Mouse (Mus musculus) neural tube, embryonic 15.5 days (tissue): Measurements from ENCODE around the gene Gm9780. TPM values are rescaled to one million over a fixed set of nuclear protein-coding genes. Genes with fewer than 3 reads are reported as not detected.
A peak's percentile ranks its signal among the peaks of the same experiment; 100 is the strongest.
"Not testable (repeated sequence)": the region's sequence is repeated elsewhere in the genome, so short reads cannot be mapped to it uniquely, and the experiment has no call there.

Experiments
- ATAC-seq: fragments of 200-750 bp; cut with Nextera tagmentation; 2 replicates; pipeline ENCODE4 v1.8.0; 2017; ENCODE audit warnings: mild to moderate bottlenecking, moderate TSS enrichment, moderate library complexity; ENCODE audit not compliant: low FRiP score
- H3K27ac ChIP-seq: fragments of 300-500 bp; sonication (generic); replicated peaks from 2 replicates; pipeline ENCODE4 v1.5.1; 2015; ENCODE audit warnings: mild to moderate bottlenecking, inconsistent platforms
- H3K27me3 ChIP-seq: fragments of 300-500 bp; sonication (generic); replicated peaks from 2 replicates; pipeline ENCODE4 v1.6.1; 2015; ENCODE audit warnings: inconsistent platforms
- H3K36me3 ChIP-seq: fragments of 300-500 bp; sonication (generic); 2 replicates; pipeline ENCODE4 v1.6.1; 2015; ENCODE audit warnings: inconsistent platforms
- H3K4me1 ChIP-seq: fragments of 300-500 bp; sonication (generic); 2 replicates; pipeline ENCODE4 v1.6.1; 2015; ENCODE audit warnings: inconsistent platforms
- H3K4me2 ChIP-seq: fragments of 300-500 bp; sonication (generic); 2 replicates; pipeline ENCODE4 v1.6.1; 2015; ENCODE audit warnings: inconsistent platforms, mild to moderate bottlenecking, moderate library complexity
- H3K4me3 ChIP-seq: fragments of 300-500 bp; sonication (generic); replicated peaks from 2 replicates; pipeline ENCODE4 v1.5.1; 2015; ENCODE audit warnings: mild to moderate bottlenecking, inconsistent platforms
- H3K9ac ChIP-seq: fragments of 300-500 bp; sonication (generic); replicated peaks from 2 replicates; pipeline ENCODE4 v1.6.1; 2015; ENCODE audit warnings: mild to moderate bottlenecking, inconsistent platforms
- H3K9me3 ChIP-seq: fragments of 300-500 bp; sonication (generic); replicated peaks from 2 replicates; pipeline ENCODE4 v1.6.1; 2016; ENCODE audit warnings: inconsistent platforms
- WGBS: fragments of 180-500 bp; shearing (Covaris S2); methylation state at CpG from one replicate; pipeline ENCODE4 v1.1.7; 2015; ENCODE audit warnings: mixed read lengths; 5-methylcytosine and 5-hydroxymethylcytosine counted together
- polyA plus RNA-seq: library from polyadenylated mRNA; unstranded; fragments of >200 nt; fragmentation: Nextera tagmentation; extraction: Ambion mirVana; gene quantifications from 2 replicates; pipeline ENCODE4 v1.2.1, GENCODE M21; 2015

The Gm9780 gene
- polyA plus RNA-seq, 1 experiment from 2014 or later, result 6.7 TPM

DNA sequence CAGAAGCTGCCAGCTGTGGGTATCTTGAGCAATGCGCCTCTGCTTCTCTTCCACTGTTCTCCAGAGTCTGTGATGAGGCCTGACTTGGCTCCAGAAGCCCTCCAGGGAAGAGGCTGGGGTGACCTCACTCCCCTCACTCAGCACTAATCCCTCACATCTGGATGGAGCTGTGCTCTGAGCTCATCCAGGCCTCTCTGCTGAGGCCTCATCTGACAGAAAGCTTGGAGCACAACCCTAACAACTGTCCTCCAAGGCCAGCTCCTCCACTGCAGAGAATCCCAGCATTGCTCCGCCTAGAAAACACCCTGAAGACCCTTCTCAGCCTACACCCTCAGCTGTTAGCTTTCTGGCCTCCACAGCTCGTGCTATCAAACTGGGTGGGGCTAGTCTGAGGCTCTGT, 8.1 kb downstream of the Gm9780 start:
- H3K4me3 ChIP-seq, H3K36me3 ChIP-seq, H3K4me2 ChIP-seq, H3K9me3 ChIP-seq, H3K27me3 ChIP-seq, H3K27ac ChIP-seq, H3K4me1 ChIP-seq, ATAC-seq, H3K9ac ChIP-seq: not testable (repeated sequence)
- no CpG with 5 or more reads among the region's 3 CpGs for whole genome bisulfite sequencing

GRCm38 (mm10) chr14:26025653-26026052, 16.9 kb downstream of the Gm9780 start:
- H3K27ac ChIP-seq, ATAC-seq, H3K27me3 ChIP-seq, H3K4me2 ChIP-seq, H3K9ac ChIP-seq, H3K4me1 ChIP-seq, H3K4me3 ChIP-seq, H3K9me3 ChIP-seq, H3K36me3 ChIP-seq: not testable (repeated sequence)
- WGBS, result no CpG with 5 or more reads among the region's 12 CpGs

GRCm38 (mm10) chr14:26022831-26023230, 19.7 kb downstream of the Gm9780 start:
- ATAC-seq, H3K4me3 ChIP-seq, H3K4me2 ChIP-seq, H3K27me3 ChIP-seq, H3K27ac ChIP-seq, H3K4me1 ChIP-seq, H3K9me3 ChIP-seq, H3K9ac ChIP-seq, H3K36me3 ChIP-seq: not testable (repeated sequence)
- WGBS, result no CpG with 5 or more reads among the region's 6 CpGs

GRCm38 (mm10) chr14:26021555-26021954, 21.0 kb downstream of the Gm9780 start:
- H3K36me3 ChIP-seq, H3K4me3 ChIP-seq, H3K4me2 ChIP-seq, H3K27ac ChIP-seq, H3K27me3 ChIP-seq, H3K9me3 ChIP-seq, ATAC-seq, H3K4me1 ChIP-seq, H3K9ac ChIP-seq: not testable (repeated sequence)
- no CpG with 5 or more reads among the region's 9 CpGs for WGBS

- ATAC-seq, H3K9ac ChIP-seq, H3K4me1 ChIP-seq, H3K36me3 ChIP-seq, H3K27ac ChIP-seq, H3K4me2 ChIP-seq, H3K27me3 ChIP-seq, H3K4me3 ChIP-seq, H3K9me3 ChIP-seq: not testable (repeated sequence)
- no CpG with 5 or more reads among the region's 7 CpGs for WGBS
These were observed 26.1 kb downstream of the Gm9780 start for GRCm38 (mm10) chr14:26016414-26016813.

DNA sequence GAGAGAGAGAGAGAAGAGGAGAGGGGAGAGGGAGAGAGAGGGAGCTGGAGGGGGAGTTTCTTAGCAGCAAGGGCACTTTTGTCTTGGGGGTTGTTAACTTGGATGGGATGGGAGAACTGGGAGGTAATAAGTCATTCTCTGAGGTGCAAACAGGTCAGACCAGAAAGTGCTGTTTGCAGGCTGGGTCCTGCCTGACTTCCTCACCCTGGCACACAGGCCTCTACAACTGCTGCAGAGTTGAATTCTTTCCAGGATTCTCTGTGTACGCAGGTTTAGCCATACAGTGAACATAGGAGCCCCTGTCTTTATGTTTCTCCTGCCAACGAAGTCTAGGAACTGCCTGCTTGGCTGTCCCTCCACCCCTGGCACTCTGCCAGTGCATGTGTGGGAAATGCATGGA, 35.0 kb downstream of the Gm9780 start:
- not testable (repeated sequence) for H3K36me3 ChIP-seq, ATAC-seq, H3K9ac ChIP-seq, H3K4me2 ChIP-seq, H3K4me1 ChIP-seq, H3K27me3 ChIP-seq, H3K27ac ChIP-seq, H3K9me3 ChIP-seq, H3K4me3 ChIP-seq
- no CpG with 5 or more reads among the region's 2 CpGs for WGBS

DNA sequence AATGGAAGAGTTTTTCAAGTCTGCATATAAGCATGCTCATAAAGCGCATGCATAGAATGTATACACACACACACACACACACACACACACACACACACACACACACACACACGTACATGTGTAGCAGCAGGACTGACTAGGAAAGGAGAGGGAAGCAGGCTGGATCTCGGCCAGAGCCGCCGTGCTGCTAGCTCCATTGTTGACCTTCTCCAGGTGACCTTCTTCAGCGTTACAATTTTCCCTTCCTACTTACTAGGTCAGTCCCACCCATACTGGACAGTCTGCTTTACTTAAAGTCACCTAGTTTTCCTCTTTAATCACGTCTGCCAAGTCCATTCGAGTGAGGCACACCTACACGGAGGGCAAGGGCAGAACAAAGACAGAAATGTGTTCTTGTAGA, 60.6 kb downstream of the Gm9780 start:
- not testable (repeated sequence) for H3K4me3 ChIP-seq, ATAC-seq, H3K4me1 ChIP-seq, H3K27ac ChIP-seq, H3K4me2 ChIP-seq, H3K27me3 ChIP-seq, H3K36me3 ChIP-seq, H3K9me3 ChIP-seq, H3K9ac ChIP-seq
- WGBS, result 92% methylated on average over 4 of the region's 9 CpGs

GRCm38 (mm10) chr14:25979242-25979941, 63.1 kb downstream of the Gm9780 start:
- H3K27me3 ChIP-seq, H3K36me3 ChIP-seq, H3K9me3 ChIP-seq, H3K9ac ChIP-seq, H3K4me1 ChIP-seq: not testable (repeated sequence)
- H3K4me2 ChIP-seq, result peak overlapping the region; percentile 49
- H3K4me3 ChIP-seq, result peak overlapping the region; percentile 27
- H3K27ac ChIP-seq, result peak overlapping the region; percentile 86
- peak; percentile 77 for ATAC-seq
- under 1% methylated on average over 8 of the region's 13 CpGs for whole genome bisulfite sequencing

GRCm38 (mm10) chr14:25978371-25979241, 63.9 kb downstream of the Gm9780 start, which contains the start of gene Duxbl1:
Gene Duxbl1, plus strand, starts transcription at chr14:25978577.
- peak within 1 kb of the TSS; percentile 86 for H3K27ac ChIP-seq
- H3K4me2 ChIP-seq, result peak within 1 kb of the TSS; percentile 49
- not testable (repeated sequence) for H3K36me3 ChIP-seq, H3K9ac ChIP-seq, H3K4me1 ChIP-seq, H3K27me3 ChIP-seq, H3K9me3 ChIP-seq
- no CpG with 5 or more reads among the region's 25 CpGs for WGBS
- ATAC-seq, result peak; percentile 94
- peak within 1 kb of the TSS; percentile 27 for H3K4me3 ChIP-seq

Other genes with a start within 250 kb of the Gm9780 start
- gene Anxa11, start 200.6 kb downstream of the Gm9780 start, polyA plus RNA-seq, result 2.3 and 15.9 TPM in 2 replicates
- gene Plac9a, start 139.6 kb downstream of the Gm9780 start, polyA plus RNA-seq, result not detected in 2 replicates
- gene Tmem254a, start 115.0 kb downstream of the Gm9780 start, polyA plus RNA-seq, result 4.5 and 6.5 TPM in 2 replicates
- gene Cphx1, start 104.4 kb downstream of the Gm9780 start, polyA plus RNA-seq, result not detected in 2 replicates
- 1.9 and 2.2 TPM in 2 replicates for gene Duxbl1, start 64.1 kb downstream of the Gm9780 start, polyA plus RNA-seq
- 26.7 and 28.3 TPM in 2 replicates for gene Tmem254c, start 24.6 kb upstream of the Gm9780 start, polyA plus RNA-seq
- not detected in 2 replicates for gene Cphx2, start 38.8 kb upstream of the Gm9780 start, polyA plus RNA-seq
- gene Cphx3, start 39.6 kb upstream of the Gm9780 start, polyA plus RNA-seq, result not detected in 2 replicates
- gene Duxbl2, start 75.6 kb upstream of the Gm9780 start, polyA plus RNA-seq, result not detected in 2 replicates
- 6.5 and 7.2 TPM in 2 replicates for gene Plac9b, start 139.8 kb upstream of the Gm9780 start, polyA plus RNA-seq
- gene Tmem254b, start 164.3 kb upstream of the Gm9780 start, polyA plus RNA-seq, result 26.5 and 33.1 TPM in 2 replicates
- 2.4 and 2.6 TPM in 2 replicates for gene Duxbl3, start 215.3 kb upstream of the Gm9780 start, polyA plus RNA-seq